Mouse (Mus musculus) heart, embryonic 15.5 days (tissue): Measurements from ENCODE around the gene Gpr6. TPM values are rescaled to one million over a fixed set of nuclear protein-coding genes. Genes with fewer than 3 reads are reported as not detected.

Experiments
- ATAC-seq: fragments of 200-750 bp; cut with Nextera tagmentation; replicated peaks from 2 replicates; pipeline ENCODE4 v1.8.0; 2017; ENCODE audit warnings: low read depth, moderate TSS enrichment; ENCODE audit not compliant: insufficient number of reproducible peaks, insufficient read depth, low FRiP score
- H3K27ac ChIP-seq: fragments of 300-500 bp; sonication (generic); 2 replicates; pipeline ENCODE4 v1.5.1; 2015; ENCODE audit warnings: mild to moderate bottlenecking, inconsistent platforms
- H3K27me3 ChIP-seq: fragments of 300-500 bp; sonication (generic); 2 replicates; pipeline ENCODE4 v1.6.1; 2015; ENCODE audit warnings: inconsistent platforms
- H3K36me3 ChIP-seq: fragments of 300-500 bp; sonication (generic); 2 replicates; pipeline ENCODE4 v1.6.1; 2015; ENCODE audit warnings: mild to moderate bottlenecking, inconsistent platforms
- H3K4me1 ChIP-seq: fragments of 300-500 bp; sonication (generic); replicated peaks from 2 replicates; pipeline ENCODE4 v1.6.1; 2015; ENCODE audit warnings: inconsistent platforms
- H3K4me2 ChIP-seq: fragments of 300-500 bp; sonication (generic); 2 replicates; pipeline ENCODE4 v1.6.1; 2015; ENCODE audit warnings: inconsistent platforms, mild to moderate bottlenecking, moderate library complexity
- H3K4me3 ChIP-seq: fragments of 300-500 bp; sonication (generic); 2 replicates; pipeline ENCODE4 v1.5.1; 2015; ENCODE audit warnings: mild to moderate bottlenecking, inconsistent platforms
- H3K9ac ChIP-seq: fragments of 300-500 bp; sonication (generic); 2 replicates; pipeline ENCODE4 v1.6.1; 2015; ENCODE audit warnings: mild to moderate bottlenecking, inconsistent platforms
- H3K9me3 ChIP-seq: fragments of 300-500 bp; sonication (generic); replicated peaks from 2 replicates; pipeline ENCODE4 v1.6.1; 2016; ENCODE audit warnings: inconsistent platforms
- WGBS: fragments of 180-500 bp; shearing (Covaris S2); methylation state at CpG from one replicate; pipeline ENCODE4 v1.1.7; 2015; ENCODE audit warnings: mixed read lengths; 5-methylcytosine and 5-hydroxymethylcytosine counted together
- polyA plus RNA-seq: library from polyadenylated mRNA; unstranded; fragments of >200 nt; fragmentation: Nextera tagmentation; extraction: Ambion mirVana; gene quantifications from 2 replicates; pipeline ENCODE4 v1.2.1, GENCODE M21; 2015

The Gpr6 gene
- polyA plus RNA-seq = not detected in 2 replicates

DNA sequence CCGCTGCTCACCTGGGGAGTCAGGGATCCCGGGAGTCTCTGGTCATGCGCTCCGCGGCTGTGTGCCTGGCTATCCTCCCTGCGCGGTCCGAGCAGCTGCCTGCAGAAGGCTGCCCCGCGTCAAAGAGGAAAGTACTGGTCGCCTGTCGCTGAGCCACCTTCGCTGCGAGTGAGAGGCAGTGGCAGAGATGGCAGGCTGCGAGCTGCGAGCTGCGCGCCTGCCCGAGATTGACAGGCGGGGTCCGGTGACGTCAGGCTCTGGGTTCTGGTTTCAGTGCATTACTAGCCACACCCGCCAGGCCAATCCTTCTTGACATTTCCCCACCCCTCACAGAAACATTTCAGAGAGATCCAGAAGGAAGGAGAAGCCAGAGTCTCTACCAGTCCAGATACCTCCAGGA, at the start of gene Gpr6:
Gpr6 (minus strand) TSS at position 170 of the 400 bp plus-strand sequence.
- Histone ChIP-seq H3K4me2 (peak within 1 kb of the TSS; percentile 37), H3K9ac (no peak within 1 kb of the TSS), H3K9me3 (no peaks in the 10 kb centered on the region), H3K36me3 (no peaks in the 10 kb centered on the region), H3K27ac (no peak within 1 kb of the TSS), H3K4me1 (peaks cover 13% of the 10 kb centered on the region), H3K4me3 (peak within 1 kb of the TSS; percentile 17; the same call in 1 of the 2 replicates), H3K27me3 (peaks cover 42% of the 10 kb centered on the region)
- 1% methylated on average over 23 of the region's 23 CpGs for WGBS
- ATAC-seq = no peak

DNA sequence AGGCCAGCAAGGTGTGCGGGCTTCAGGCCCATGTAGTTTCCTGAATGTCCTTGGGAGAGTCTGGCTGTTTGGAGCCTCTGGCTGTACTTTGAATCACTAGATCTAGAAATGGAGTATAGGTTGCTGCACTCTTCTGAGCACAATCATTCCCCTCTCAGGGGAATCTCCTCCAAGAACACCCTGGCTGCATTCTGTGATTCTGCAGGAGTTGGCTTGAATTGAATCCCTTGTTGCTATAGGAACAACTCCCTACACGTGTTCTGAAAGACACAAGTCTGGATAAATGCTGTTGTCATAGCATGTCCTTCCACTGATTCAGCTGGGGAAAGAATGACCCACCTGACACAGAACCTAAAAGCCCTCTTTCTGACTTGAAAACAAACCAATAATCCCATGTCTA, 28.0 kb upstream of the Gpr6 start:
- Histone ChIP-seq H3K27me3 (no peaks in the 10 kb centered on the region), H3K9me3 (no peaks in the 10 kb centered on the region), H3K4me1 (no peaks in the 10 kb centered on the region), H3K36me3 (no peaks in the 10 kb centered on the region), H3K9ac (no peak overlapping the region), H3K27ac (no peak overlapping the region), H3K4me2 (no peak overlapping the region), H3K4me3 (no peak overlapping the region)
- 77% methylated on average over 2 of the region's 2 CpGs for WGBS
- no peak for ATAC-seq

DNA sequence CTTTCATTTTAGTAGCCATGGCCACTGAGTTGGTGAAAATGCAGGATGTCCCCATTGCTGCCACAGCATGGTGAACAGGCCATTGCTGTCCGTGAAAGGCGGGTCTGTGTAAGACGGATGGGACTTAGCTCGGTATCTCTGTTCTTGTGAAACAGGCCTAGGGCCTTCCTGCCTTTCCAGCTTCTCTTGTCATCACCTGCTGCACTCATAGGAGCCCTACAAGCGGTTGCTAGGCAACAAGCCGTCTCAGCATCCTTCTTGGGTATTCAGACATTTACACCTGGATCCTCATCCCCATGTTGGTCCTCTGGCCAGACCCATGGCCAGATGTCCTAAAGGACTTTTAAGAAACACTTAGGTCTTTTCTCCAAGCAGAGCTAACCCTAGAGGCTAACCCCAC, 26.1 kb upstream of the Gpr6 start:
- H3K36me3 ChIP-seq = no peaks in the 10 kb centered on the region
- no peak overlapping the region for H3K9ac ChIP-seq
- no peak overlapping the region for H3K4me3 ChIP-seq
- H3K4me2 ChIP-seq = no peak overlapping the region
- 76% methylated on average over 6 of the region's 6 CpGs for WGBS
- ATAC-seq = no peak
- H3K27ac ChIP-seq = no peak overlapping the region
- 0 out of 2 replicates have a peak, but pooled peaks cover 3% of the 10 kb centered on the region for H3K27me3 ChIP-seq
- no peaks in the 10 kb centered on the region for H3K4me1 ChIP-seq
- H3K9me3 ChIP-seq = no peaks in the 10 kb centered on the region

DNA sequence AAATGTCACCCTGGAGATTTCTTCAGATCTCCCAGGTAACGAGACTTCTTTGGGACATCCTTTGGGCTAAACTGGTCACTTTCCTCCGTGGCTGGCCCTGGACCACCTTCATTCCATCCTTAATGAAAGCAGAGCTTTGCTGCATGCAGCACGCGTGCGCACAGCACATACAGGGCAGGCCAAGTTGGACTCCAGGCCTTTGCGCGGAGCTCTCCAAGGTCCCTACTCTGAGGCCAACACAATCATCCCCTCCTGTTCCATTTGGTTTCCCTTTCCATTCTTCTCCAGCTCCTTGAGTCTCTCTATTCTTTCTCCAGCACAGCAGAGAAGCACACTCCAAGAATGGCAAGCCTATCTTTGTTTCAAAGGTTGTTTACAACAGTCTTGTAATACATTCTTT, 16.8 kb upstream of the Gpr6 start:
- Histone ChIP-seq H3K27ac (no peak overlapping the region), H3K9me3 (no peaks in the 10 kb centered on the region), H3K4me1 (no peaks in the 10 kb centered on the region), H3K27me3 (0 out of 2 replicates have a peak, but pooled peaks cover 1% of the 10 kb centered on the region), H3K9ac (no peak overlapping the region), H3K36me3 (no peaks in the 10 kb centered on the region), H3K4me2 (no peak overlapping the region), H3K4me3 (no peak overlapping the region)
- WGBS = 45% methylated on average over 7 of the region's 7 CpGs
- ATAC-seq = no peak

DNA sequence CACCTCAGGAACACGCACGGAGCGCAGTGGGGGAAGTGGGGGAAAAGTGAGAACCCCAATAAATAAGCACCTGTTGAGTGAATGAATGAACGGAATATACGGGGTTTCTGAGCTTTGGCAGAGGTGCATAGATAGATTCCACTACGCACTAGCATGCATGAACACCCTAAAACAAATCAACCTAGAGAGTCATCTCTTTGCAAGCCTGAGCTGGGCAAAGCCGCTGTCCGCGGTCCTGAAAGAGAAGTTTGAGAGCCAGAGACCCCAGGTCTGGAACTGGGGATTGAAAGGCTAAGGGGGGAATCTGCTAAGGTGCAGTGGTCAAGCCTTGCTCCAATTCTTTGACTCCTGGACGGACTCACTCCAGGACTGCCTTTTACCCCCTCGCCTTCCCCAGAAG, 389 bp downstream of the Gpr6 start:
- H3K9ac ChIP-seq = no peak overlapping the region
- H3K9me3 ChIP-seq = no peaks in the 10 kb centered on the region
- no peak overlapping the region for H3K4me3 ChIP-seq
- no peak overlapping the region for H3K27ac ChIP-seq
- peaks cover 42% of the 10 kb centered on the region for H3K27me3 ChIP-seq
- H3K4me1 ChIP-seq = peaks cover 13% of the 10 kb centered on the region
- ATAC-seq = no peak
- peak overlapping the region; percentile 37; the same call in 1 of the 2 replicates for H3K4me2 ChIP-seq
- H3K36me3 ChIP-seq = no peaks in the 10 kb centered on the region
- 3% methylated on average over 11 of the region's 11 CpGs for WGBS

DNA sequence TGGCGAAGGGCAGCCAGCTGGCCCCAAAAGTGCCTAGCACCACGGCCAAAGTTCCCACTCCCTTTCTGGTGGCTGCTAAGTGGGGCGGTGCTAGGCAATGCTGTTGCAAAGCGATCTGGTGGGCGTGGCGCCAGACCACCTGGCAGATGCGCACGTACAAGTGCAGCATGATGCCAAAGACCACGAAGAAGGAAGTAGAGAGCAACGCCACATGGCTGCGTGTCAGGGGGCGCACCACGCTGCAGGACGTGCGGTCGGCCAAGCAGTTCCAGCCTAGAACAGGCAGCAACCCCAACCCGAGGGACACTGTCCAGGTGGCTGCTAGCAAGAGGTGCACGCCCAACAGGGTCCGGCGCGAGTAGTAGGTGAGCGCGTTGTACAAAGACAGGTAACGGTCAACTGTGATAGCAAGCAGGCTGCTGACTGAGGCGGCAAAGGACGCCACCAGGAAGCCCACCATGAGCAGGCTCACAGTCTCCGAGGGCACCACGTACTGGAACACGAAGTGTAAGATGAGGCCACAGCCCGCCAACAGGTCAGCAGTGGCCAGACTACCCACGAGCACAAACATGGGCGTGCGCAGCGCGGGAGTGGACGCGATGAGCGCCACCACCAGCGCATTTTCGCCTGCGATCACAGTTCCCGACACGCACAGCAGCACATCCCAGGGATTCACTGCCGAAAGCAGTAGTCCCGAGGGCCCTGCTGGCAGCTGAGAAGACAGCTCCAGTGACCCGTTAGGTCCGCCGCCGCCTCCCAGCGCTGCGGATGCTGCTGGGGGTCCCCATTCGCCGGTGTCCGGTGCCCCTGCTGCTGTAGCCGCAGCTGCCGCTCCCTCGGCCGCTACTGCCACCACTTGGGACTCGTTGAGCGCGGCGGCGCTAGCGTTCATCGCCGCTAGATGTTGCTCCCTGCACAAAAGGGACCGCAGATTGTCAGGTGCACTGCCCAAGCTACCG, 1.1 kb downstream of the Gpr6 start:
- no peak overlapping the region for H3K27ac ChIP-seq
- no peaks in the 10 kb centered on the region for H3K9me3 ChIP-seq
- peaks cover 13% of the 10 kb centered on the region for H3K4me1 ChIP-seq
- peak overlapping the region; percentile 37 for H3K4me2 ChIP-seq
- no peaks in the 10 kb centered on the region for H3K36me3 ChIP-seq
- WGBS = 4% methylated on average over 68 of the region's 68 CpGs
- 0 out of 2 replicates have a peak, but pooled peaks have one; percentile 18 for ATAC-seq
- no peak overlapping the region for H3K9ac ChIP-seq
- H3K27me3 ChIP-seq = peaks cover 42% of the 10 kb centered on the region
- H3K4me3 ChIP-seq = peak overlapping the region; percentile 17; the same call in 1 of the 2 replicates

DNA sequence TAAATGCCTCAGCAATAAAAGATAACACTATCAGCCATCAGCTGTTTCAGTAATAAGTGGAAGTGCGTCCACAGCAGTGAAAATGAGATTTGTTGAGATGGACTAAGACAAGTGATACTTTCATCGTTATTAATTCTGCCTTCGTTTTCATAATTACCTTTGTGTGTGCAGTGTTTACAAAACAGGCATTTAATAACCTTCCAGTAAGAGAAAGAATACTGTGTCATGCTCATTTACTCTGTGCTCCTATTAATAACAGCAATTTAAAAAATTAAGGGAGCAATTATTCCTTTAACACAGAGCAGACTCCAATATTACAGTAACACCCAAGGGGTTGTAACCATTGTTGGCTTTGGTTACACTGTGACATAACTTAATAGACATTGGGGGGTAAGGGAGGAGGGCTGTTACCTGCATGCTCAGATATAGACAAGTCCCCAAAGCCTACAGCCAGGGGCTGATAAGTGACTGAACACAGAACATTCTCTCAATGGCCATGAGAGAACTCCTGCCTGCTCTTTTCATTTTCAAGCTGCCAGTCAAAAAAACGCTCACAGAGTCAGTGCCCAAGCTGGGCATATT, 11.7 kb downstream of the Gpr6 start:
- Histone ChIP-seq H3K9me3 (no peaks in the 10 kb centered on the region), H3K9ac (no peak overlapping the region), H3K27ac (no peak overlapping the region), H3K36me3 (no peaks in the 10 kb centered on the region), H3K27me3 (no peaks in the 10 kb centered on the region), H3K4me3 (no peak overlapping the region), H3K4me2 (no peak overlapping the region), H3K4me1 (no peaks in the 10 kb centered on the region)
- no peak for ATAC-seq
- WGBS = 70% methylated on average over 4 of the region's 4 CpGs

DNA sequence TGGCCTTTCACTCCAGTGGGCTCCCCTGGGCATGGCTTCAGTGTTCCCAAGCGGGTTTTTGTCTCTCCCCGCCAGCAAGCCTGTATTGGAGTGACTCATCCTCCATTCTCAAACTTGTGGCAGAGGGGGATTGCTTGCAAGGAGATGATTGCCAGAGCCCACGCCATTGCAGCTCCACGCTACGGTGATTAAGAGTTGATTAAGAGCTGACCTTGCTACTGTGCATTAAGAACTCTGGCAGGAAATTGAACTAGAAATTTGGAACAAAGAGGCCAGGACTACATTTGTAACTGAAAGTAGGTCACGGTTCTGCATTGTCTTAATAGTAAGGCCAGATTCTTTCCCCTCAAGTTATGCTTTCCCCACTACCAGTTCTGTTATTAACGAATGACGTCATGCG, 16.5 kb downstream of the Gpr6 start:
- Histone ChIP-seq H3K36me3 (no peaks in the 10 kb centered on the region), H3K4me1 (no peaks in the 10 kb centered on the region), H3K27me3 (no peaks in the 10 kb centered on the region), H3K27ac (no peak overlapping the region), H3K4me2 (no peak overlapping the region), H3K4me3 (no peak overlapping the region), H3K9ac (no peak overlapping the region), H3K9me3 (no peaks in the 10 kb centered on the region)
- no peak for ATAC-seq
- WGBS = 73% methylated on average over 9 of the region's 9 CpGs

DNA sequence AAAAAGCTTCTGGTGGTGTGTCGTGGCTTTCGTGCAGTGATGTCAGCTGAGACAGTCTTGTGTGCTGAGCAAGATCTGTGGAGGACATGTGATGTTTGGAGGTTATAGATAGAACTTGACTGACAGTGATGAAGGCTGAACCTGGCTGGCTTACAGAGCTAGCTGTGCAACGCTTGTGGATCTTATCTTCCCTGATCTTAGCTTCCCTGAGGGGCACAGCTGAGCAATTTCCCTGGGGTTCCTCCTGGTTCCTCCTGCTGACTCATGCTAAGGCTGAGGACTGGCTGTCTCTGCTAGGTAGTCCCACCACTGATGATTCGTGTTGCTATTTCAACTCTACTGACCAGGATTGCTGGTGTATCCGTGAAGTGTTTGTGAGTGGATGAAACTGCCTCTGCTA, 18.1 kb downstream of the Gpr6 start:
- H3K27me3 ChIP-seq = no peaks in the 10 kb centered on the region
- no peak for ATAC-seq
- WGBS = 62% methylated on average over 5 of the region's 5 CpGs
- no peak overlapping the region for H3K4me2 ChIP-seq
- H3K4me1 ChIP-seq = no peaks in the 10 kb centered on the region
- no peak overlapping the region for H3K9ac ChIP-seq
- H3K27ac ChIP-seq = no peak overlapping the region
- no peak overlapping the region for H3K4me3 ChIP-seq
- no peaks in the 10 kb centered on the region for H3K9me3 ChIP-seq
- H3K36me3 ChIP-seq = no peaks in the 10 kb centered on the region

DNA sequence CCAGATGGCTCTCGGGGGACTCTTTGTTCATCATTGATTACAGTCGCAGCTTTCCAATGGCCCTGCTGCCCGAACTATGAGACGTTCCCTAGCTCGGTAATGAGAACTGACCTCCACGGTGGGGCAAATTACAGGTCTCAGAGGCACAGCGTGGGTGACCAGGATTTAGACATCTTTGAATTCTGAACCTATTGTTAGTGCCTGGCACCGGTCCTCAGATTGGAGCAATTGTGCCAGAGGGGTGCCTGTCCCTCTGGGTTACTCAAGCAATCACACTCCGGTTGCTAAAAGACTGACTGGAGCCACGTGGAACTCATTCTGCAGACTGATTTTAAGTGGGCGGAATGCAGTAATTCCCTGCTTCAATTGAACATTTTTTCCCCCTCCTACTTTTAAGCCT, 29.8 kb downstream of the Gpr6 start:
- no peaks in the 10 kb centered on the region for H3K9me3 ChIP-seq
- WGBS = 76% methylated on average over 11 of the region's 11 CpGs

DNA sequence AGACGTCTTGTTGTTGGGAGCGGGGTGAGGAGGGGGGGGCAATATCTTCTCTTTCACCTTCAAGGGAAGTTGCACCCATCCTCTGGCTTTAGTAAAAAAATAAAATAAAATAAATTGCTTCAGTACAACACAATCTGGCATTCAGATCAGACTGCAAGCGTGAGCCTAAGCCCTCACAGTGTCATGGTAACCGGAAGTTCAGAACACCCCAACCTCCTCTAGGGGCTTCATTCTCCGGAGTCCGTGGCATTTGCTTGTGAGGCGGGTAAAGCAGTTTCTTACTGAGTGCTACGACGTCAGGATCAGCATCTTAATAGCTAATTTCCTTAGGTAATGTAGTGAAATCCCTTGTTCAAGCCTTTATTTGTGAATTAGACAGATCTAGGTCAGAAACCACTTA, 30.6 kb downstream of the Gpr6 start:
- no peak for ATAC-seq
- no peak overlapping the region for H3K4me2 ChIP-seq
- 75% methylated on average over 9 of the region's 9 CpGs for WGBS
- no peaks in the 10 kb centered on the region for H3K36me3 ChIP-seq
- H3K27ac ChIP-seq = no peak overlapping the region
- no peaks in the 10 kb centered on the region for H3K4me1 ChIP-seq
- H3K9me3 ChIP-seq = no peaks in the 10 kb centered on the region
- no peak overlapping the region for H3K4me3 ChIP-seq
- no peaks in the 10 kb centered on the region for H3K27me3 ChIP-seq
- no peak overlapping the region for H3K9ac ChIP-seq

More for the DNA sequence above, 29.8 kb downstream of the Gpr6 start:
- H3K4me1 ChIP-seq = no peaks in the 10 kb centered on the region
- H3K9ac ChIP-seq = no peak overlapping the region
- H3K4me2 ChIP-seq = no peak overlapping the region
- ATAC-seq = no peak
- no peak overlapping the region for H3K4me3 ChIP-seq
- H3K36me3 ChIP-seq = no peaks in the 10 kb centered on the region
- no peak overlapping the region for H3K27ac ChIP-seq
- H3K27me3 ChIP-seq = no peaks in the 10 kb centered on the region
